Mouse (Mus musculus) forebrain, postnatal 0 days (tissue): ENCODE data around the gene Zfp292. TPM values are rescaled to one million over a fixed set of nuclear protein-coding genes. Genes with fewer than 3 reads are reported as not detected.
"Not testable (repeated sequence)": the region's sequence is repeated elsewhere in the genome, so short reads cannot be mapped to it uniquely, and the experiment has no call there.

Experiments
- ATAC-seq: fragments of 200-750 bp; cut with Nextera tagmentation; 2 replicates; pipeline ENCODE4 v1.8.0; 2017; ENCODE audit warnings: mild to moderate bottlenecking, moderate library complexity
- DNase-seq: peaks from one replicate; pipeline ENCODE4 v3.0.0-alpha.2; 2015
- H3K27ac ChIP-seq: fragments of 300-500 bp; sonication (generic); 2 replicates; pipeline ENCODE4 v1.5.1; 2014; ENCODE audit warnings: low read depth, mild to moderate bottlenecking, antibody characterized with exemption, low read length, moderate library complexity, mixed read lengths
- H3K27me3 ChIP-seq: fragments of 300-500 bp; sonication (generic); 2 replicates; pipeline ENCODE4 v1.6.1; 2014; ENCODE audit warnings: mild to moderate bottlenecking, low read length, mixed read lengths; ENCODE audit not compliant: insufficient read depth
- H3K36me3 ChIP-seq: fragments of 300-500 bp; sonication (generic); 2 replicates; pipeline ENCODE4 v1.6.1; 2014; ENCODE audit warnings: mild to moderate bottlenecking, moderate library complexity; ENCODE audit not compliant: insufficient read depth
- H3K4me1 ChIP-seq: fragments of 300-500 bp; sonication (generic); 2 replicates; pipeline ENCODE4 v1.6.1; 2014; ENCODE audit warnings: antibody characterized with exemption; ENCODE audit not compliant: insufficient read depth
- H3K4me2 ChIP-seq: fragments of 300-500 bp; sonication (generic); 2 replicates; pipeline ENCODE4 v1.6.1; 2014; ENCODE audit warnings: low read depth, mild to moderate bottlenecking, moderate library complexity
- H3K4me3 ChIP-seq: fragments of 300-500 bp; sonication (generic); 2 replicates; pipeline ENCODE4 v1.5.1; 2014; ENCODE audit warnings: low read depth, low read length, mixed read lengths
- H3K9ac ChIP-seq: fragments of 300-500 bp; sonication (generic); 2 replicates; pipeline ENCODE4 v1.6.1; 2014; ENCODE audit warnings: mild to moderate bottlenecking
- H3K9me3 ChIP-seq: fragments of 300-500 bp; sonication (generic); 2 replicates; pipeline ENCODE4 v1.6.1; 2016; ENCODE audit warnings: low read length
- CTCF ChIP-seq: sonication (generic); IDR thresholded peaks from 2 replicates; pipeline ENCODE4 v1.5.1; 2016; ENCODE audit warnings: antibody characterized with exemption, control low read depth, low read depth
- WGBS: fragments of 180-500 bp; shearing (Covaris S2); extraction: QIAGEN DNeasy Blood & Tissue Kit; methylation state at CpG from one replicate; pipeline ENCODE4 v1.1.7; 2014; 5-methylcytosine and 5-hydroxymethylcytosine counted together
- polyA plus RNA-seq: library from polyadenylated mRNA; unstranded; fragments of >200 nt; fragmentation: Nextera tagmentation; extraction: Ambion mirVana; gene quantifications from 2 replicates; pipeline ENCODE4 v1.2.1, GENCODE M21; 2015
- total RNA-seq: library from RNA; depleted of rRNA; stranded (reverse); fragments of >200 nt; gene quantifications from 2 replicates; pipeline ENCODE4 v1.2.3, GENCODE M21; 2014; rRNA removed

The Zfp292 gene
- total RNA-seq (37.2 and 46.3 TPM in 2 replicates), polyA plus RNA-seq (12.0 and 16.7 TPM in 2 replicates)

DNA sequence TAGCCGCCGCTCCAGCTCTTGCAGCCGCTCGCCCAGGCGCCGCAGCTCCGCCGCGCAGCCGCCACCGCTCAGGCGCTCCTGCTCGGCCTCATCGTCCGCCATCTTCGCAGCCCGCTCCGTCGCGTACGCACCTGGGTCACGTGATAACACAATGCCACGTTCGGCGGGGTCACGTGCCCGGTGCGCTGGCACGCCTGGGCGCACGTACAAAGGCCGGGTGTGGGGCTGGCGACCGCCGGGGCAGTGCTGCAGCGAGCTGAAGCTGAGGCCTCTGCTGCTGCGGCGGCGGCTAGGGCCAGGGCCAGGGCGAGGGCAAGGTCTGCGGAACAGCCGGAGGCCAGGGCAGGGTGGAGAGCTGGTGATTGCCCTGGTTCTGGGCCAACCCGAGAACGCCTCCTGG, at the start of gene Zfp292:
Gene Zfp292, minus strand, starts transcription at position 143 of the 400 bp plus-strand sequence.
- H3K36me3 ChIP-seq, result no peaks in the 10 kb centered on the region
- TF ChIP-seq CTCF, result no peak
- under 1% methylated on average over 43 of the region's 44 CpGs for WGBS

DNA sequence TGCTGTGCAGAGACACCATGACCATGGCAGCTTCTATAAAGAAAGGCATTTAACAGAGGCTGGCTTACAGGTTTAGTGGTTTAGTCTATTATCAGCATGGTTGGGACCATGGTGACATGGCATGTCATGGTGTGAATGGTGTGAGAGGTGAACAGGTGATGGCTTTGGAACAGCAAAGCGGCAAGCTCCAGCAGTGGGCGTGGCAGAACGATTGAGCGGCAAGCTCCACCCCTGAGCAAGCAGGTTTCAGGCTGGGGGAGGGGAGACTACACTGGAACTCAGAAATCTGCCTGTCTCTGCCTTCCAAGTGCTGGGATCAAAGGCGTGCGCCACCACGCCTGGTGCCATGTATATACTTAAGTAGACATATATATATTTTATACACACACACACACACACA, 45.6 kb upstream of the Zfp292 start:
- not testable (repeated sequence) for H3K9ac ChIP-seq, H3K36me3 ChIP-seq, ATAC-seq, H3K9me3 ChIP-seq, DNase-seq, H3K4me1 ChIP-seq, H3K4me3 ChIP-seq, H3K4me2 ChIP-seq, H3K27me3 ChIP-seq, H3K27ac ChIP-seq
- 86% methylated on average over 7 of the region's 7 CpGs for WGBS

More for the DNA sequence above, at the start of gene Zfp292:
- Histone ChIP-seq H3K9ac (peak within 1 kb of the TSS; percentile 94), H3K27ac (peak within 1 kb of the TSS; percentile 98), H3K4me3 (peak within 1 kb of the TSS; percentile 100), H3K27me3 (no peaks in the 10 kb centered on the region), H3K9me3 (no peaks in the 10 kb centered on the region), H3K4me1 (peaks cover 7% of the 10 kb centered on the region), H3K4me2 (peak within 1 kb of the TSS; percentile 54)
- DNase-seq (peak; percentile 96), ATAC-seq (peak; percentile 94)

DNA sequence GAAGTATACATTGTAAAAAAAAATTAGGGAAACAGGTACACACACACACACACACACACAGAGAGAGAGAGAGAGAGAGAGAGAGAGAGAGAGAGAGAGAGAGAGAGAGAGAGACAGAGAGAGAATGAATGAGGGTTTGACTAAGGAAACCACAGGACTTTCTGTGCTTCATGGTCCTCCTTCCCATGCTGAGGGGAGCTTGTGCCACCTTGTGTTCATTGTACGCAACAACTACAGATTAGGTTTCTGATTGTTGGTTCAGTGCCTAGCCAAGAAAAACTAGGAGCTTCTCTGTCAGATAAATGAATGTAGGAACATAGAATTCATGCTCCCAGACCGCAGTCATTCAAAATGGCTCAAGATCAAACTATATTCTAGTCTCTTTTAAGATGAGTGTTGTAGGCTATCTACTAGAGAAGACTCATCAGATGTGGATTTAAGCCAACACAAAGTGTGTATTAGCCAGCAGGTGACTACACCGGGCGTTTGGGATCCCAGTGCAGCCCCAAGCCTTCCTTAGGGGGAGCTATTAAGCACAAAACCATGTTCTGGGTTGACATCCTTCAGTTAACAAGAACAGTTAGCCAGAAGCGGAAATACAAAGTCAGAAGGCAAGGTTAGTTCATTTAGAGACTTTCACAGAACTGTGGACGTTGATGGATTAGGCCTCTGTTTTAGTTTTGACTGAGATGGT, 39.6 kb upstream of the Zfp292 start:
- peak; percentile 88; the same call in 1 of the 2 replicates for ATAC-seq
- H3K4me1 ChIP-seq, result no peaks in the 10 kb centered on the region
- TF ChIP-seq CTCF, result peak; percentile 92
- H3K4me3 ChIP-seq, result no peak overlapping the region
- WGBS, result 63% methylated on average over 6 of the region's 6 CpGs
- no peaks in the 10 kb centered on the region for H3K9me3 ChIP-seq
- H3K9ac ChIP-seq, result no peak overlapping the region
- H3K36me3 ChIP-seq, result no peaks in the 10 kb centered on the region
- peak; percentile 82 for DNase-seq
- no peaks in the 10 kb centered on the region for H3K27me3 ChIP-seq
- no peak overlapping the region for H3K4me2 ChIP-seq
- H3K27ac ChIP-seq, result no peak overlapping the region

DNA sequence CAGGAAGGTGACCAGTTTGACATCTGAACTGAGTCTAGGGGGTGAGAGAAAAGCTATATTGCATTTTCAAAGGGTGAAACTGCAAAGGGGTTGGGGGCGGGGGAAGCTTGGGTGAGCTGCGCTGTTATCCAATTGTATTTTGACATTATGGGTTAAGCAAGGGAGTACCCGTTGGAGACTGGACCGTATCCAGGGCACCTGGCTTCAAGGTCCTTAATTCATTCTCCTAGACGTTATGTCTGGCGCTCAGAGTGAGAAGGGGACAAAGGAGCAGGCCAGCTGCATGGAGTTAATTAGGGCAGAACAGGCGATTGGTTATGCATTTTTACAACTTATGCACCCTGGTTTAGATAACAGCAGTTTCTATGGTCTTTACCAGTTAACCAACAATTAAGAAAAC, 34.6 kb upstream of the Zfp292 start:
- Histone ChIP-seq H3K9ac (no peak overlapping the region), H3K36me3 (no peaks in the 10 kb centered on the region), H3K4me1 (no peaks in the 10 kb centered on the region), H3K27me3 (no peaks in the 10 kb centered on the region), H3K4me3 (no peak overlapping the region), H3K27ac (no peak overlapping the region), H3K4me2 (no peak overlapping the region), H3K9me3 (no peaks in the 10 kb centered on the region)
- no peak for TF ChIP-seq CTCF
- WGBS, result 25% methylated on average over 7 of the region's 7 CpGs
- DNase-seq, result no peak
- ATAC-seq, result peak; percentile 14; the same call in 1 of the 2 replicates

DNA sequence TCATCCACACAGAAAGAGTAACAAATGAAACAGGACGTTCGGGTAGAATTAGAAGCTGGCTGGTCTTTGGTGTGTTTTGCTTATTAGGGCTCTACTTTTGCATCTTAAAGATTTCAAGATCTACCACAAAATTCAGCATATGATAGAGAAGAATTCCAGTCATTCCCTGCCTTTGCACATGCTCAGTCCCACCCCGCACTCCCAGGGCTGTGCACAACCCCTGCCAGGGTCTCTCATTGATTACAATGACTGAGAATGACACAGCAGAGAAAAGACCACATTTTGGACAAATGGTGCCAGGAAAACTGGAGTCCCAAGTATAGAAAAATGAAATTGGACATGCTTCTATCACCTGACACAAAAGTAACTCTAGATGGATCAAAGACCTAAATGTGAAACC, 29.4 kb upstream of the Zfp292 start:
- no peak overlapping the region for H3K4me2 ChIP-seq
- no peak overlapping the region for H3K4me3 ChIP-seq
- H3K27me3 ChIP-seq, result no peaks in the 10 kb centered on the region
- H3K9me3 ChIP-seq, result no peaks in the 10 kb centered on the region
- no peak for ATAC-seq
- no peaks in the 10 kb centered on the region for H3K36me3 ChIP-seq
- TF ChIP-seq CTCF, result no peak
- 91% methylated on average over 3 of the region's 3 CpGs for WGBS
- no peak overlapping the region for H3K9ac ChIP-seq
- no peak overlapping the region for H3K27ac ChIP-seq
- DNase-seq, result no peak
- no peaks in the 10 kb centered on the region for H3K4me1 ChIP-seq

DNA sequence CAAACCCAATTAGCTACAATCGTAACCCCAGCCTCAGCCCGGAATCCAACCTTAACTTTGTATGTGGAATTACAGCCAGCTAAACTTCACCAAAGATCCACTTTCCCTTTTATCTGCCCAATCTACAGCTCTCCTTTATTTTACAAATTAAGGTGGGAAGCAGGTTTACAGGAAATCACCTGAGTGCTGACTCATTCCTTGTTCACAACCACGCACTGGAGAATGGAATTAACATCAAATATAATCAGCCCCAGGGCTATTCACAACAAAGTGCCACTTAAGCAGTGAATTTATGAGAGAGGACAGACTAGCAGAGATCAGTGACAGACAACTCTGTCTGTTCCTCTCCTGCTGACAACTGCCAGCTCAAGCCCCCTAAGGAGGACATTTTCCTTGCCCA, 28.6 kb upstream of the Zfp292 start:
- Histone ChIP-seq H3K4me1 (no peaks in the 10 kb centered on the region), H3K9me3 (no peaks in the 10 kb centered on the region), H3K4me2 (no peak overlapping the region), H3K27ac (no peak overlapping the region), H3K36me3 (no peaks in the 10 kb centered on the region), H3K9ac (no peak overlapping the region), H3K27me3 (no peaks in the 10 kb centered on the region), H3K4me3 (no peak overlapping the region)
- ATAC-seq (no peak), DNase-seq (no peak)
- WGBS, result 75% methylated on average over 3 of the region's 3 CpGs
- no peak for TF ChIP-seq CTCF

DNA sequence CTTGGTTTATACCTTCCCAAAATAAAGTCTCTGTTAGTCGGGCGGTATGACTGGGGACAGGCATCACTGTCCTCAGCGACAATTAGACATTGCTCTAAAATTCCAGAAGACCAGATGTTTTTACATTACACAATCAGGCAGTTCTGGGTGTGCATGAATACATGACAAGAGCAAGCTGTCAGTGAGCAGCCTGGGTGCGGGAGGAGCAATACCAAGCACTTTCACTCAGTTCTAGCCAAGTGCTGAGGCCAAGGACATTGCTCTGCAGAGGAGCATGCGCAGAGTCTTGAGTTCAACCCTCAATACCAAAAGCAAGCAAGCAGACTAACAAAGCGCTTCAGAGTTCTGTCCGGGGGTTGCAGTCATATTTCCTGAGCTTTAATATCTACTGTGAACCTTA, 25.4 kb upstream of the Zfp292 start:
- Histone ChIP-seq H3K27me3 (no peaks in the 10 kb centered on the region), H3K27ac (no peak overlapping the region), H3K36me3 (no peaks in the 10 kb centered on the region), H3K4me2 (no peak overlapping the region), H3K9me3 (no peaks in the 10 kb centered on the region), H3K4me1 (no peaks in the 10 kb centered on the region), H3K9ac (no peak overlapping the region), H3K4me3 (no peak overlapping the region)
- TF ChIP-seq CTCF, result no peak
- DNase-seq, result no peak
- no peak for ATAC-seq
- 95% methylated on average over 7 of the region's 7 CpGs for WGBS
